ENCODE assay signal across 15 mouse cellular contexts in the genomic region with DNA sequence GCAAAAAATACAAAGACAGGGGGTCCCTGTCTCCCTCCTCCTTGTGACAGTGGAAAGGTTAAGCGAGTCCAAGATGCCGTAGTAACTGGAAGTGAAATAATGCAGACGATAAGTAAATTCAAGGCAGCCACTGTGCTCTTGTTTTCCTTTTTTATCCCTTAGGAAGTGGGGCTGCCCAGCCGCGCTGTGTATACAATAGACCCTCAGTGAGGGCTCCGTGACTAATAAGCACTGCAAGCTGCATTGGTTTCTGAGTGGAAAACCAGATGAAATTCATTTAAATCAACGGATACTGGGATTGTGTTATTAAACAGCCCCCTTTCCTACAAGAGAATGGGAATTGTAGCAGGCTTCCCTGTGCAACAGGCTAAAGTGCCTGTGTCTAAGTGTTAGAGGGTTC. TPM values are rescaled to one million over a fixed set of nuclear protein-coding genes. Genes with fewer than 3 reads are reported as not detected.
DNase-seq lines count a peak whose midpoint lies in the region; ATAC-seq and TF ChIP-seq lines count a peak whose summit lies in the region.
"Had no signal": no experiment of that assay in that cellular context is flagged by ENCODE, and none has a peak within 500 bp of the region (broad histone marks: within the 10 kb centered on the region; RNA-seq: fewer than 3 reads in every experiment).

No protein-coding gene starts in this region.

- peak; percentile 79 for DNase-seq in brain, embryonic 14.5 days (ENCODE audit: low read depth)
- DNase-seq in midbrain, embryonic 11.5 days (ENCODE audit: low spot score, missing footprints) = peak; percentile 90
- DNase-seq in lung, postnatal 25 days (ENCODE audit: low spot score) = no peak
- no peak for DNase-seq in gastrocnemius, adult 18-20 months (ENCODE audit: low spot score)
- no peak for DNase-seq in T-cell, adult 2 months (ENCODE audit: low spot score)
- DNase-seq: cerebellum, adult 2 months; layer of hippocampus, postnatal 36 days; liver, postnatal 0 days; thymus, postnatal 4 days had no signal

- no peak for TF ChIP-seq POLR2A in brain, embryonic 14.5 days (IDR thresholded peaks at IDR 0.05; ENCODE audit: borderline replicate concordance, extremely low read depth, insufficient read depth, insufficient read length, poor library complexity, severe bottlenecking)

- no peak overlapping the region for H3K4me3 ChIP-seq in embryonic facial prominence, embryonic 12.5 days
- no peak overlapping the region for H3K4me3 ChIP-seq in hindbrain, embryonic 12.5 days
- no peak overlapping the region for H3K4me3 ChIP-seq in midbrain, embryonic 11.5 days (ENCODE audit: low read depth, low read length)
- H3K4me3 ChIP-seq in liver, embryonic 12.5 days = no peak overlapping the region
- H3K4me3 ChIP-seq: erythroblast, embryonic 14.5 days had no signal

- ATAC-seq in embryonic facial prominence, embryonic 12.5 days (ENCODE audit: insufficient number of reproducible peaks, insufficient read depth, low FRiP score, low TSS enrichment) = peak; percentile 61
- ATAC-seq in hindbrain, embryonic 12.5 days (ENCODE audit: low FRiP score) = peak; percentile 75
- peak; percentile 85 for ATAC-seq in midbrain, embryonic 11.5 days (ENCODE audit: low FRiP score)
- ATAC-seq in liver, embryonic 12.5 days = no peak
- ATAC-seq: liver, postnatal 0 days; Patski had no signal

- no peak overlapping the region for H3K9ac ChIP-seq in embryonic facial prominence, embryonic 12.5 days
- H3K9ac ChIP-seq in hindbrain, embryonic 12.5 days = no peak overlapping the region
- 0 out of 2 replicates have a peak overlapping the region, but pooled peaks have one; percentile 36 for H3K9ac ChIP-seq in midbrain, embryonic 11.5 days (ENCODE audit: low read length)
- H3K9ac ChIP-seq in liver, embryonic 12.5 days = no peak overlapping the region
- H3K9ac ChIP-seq: liver, postnatal 0 days had no signal

- TF ChIP-seq CTCF in brain, embryonic 14.5 days (IDR thresholded peaks at IDR 0.05; ENCODE audit: borderline replicate concordance, extremely low read depth, insufficient read depth, insufficient read length) = no peak

- H3K27ac ChIP-seq in embryonic facial prominence, embryonic 12.5 days = 0 out of 2 replicates have a peak overlapping the region, but pooled peaks have one; percentile 5
- H3K27ac ChIP-seq in hindbrain, embryonic 12.5 days = peak overlapping the region; percentile 30; the same call in 1 of the 2 replicates
- no peak overlapping the region; the same call in 1 of the 2 replicates for H3K27ac ChIP-seq in midbrain, embryonic 11.5 days (ENCODE audit: low read depth, low read length)
- no peak overlapping the region for H3K27ac ChIP-seq in liver, embryonic 12.5 days
- H3K27ac ChIP-seq: kidney, postnatal 0 days had no signal

- 15% methylated on average over 7 of the region's 7 CpGs for WGBS in embryonic facial prominence, embryonic 12.5 days
- 13% methylated on average over 7 of the region's 7 CpGs for WGBS in hindbrain, embryonic 12.5 days
- WGBS in midbrain, embryonic 11.5 days = 9% methylated on average over 7 of the region's 7 CpGs
- 79% methylated on average over 7 of the region's 7 CpGs for WGBS in liver, embryonic 12.5 days (ENCODE audit: insufficient replicate concordance)

- no peaks in the 10 kb centered on the region for H3K9me3 ChIP-seq in embryonic facial prominence, embryonic 12.5 days
- H3K9me3 ChIP-seq in hindbrain, embryonic 12.5 days (replicated peaks) = no peaks in the 10 kb centered on the region
- no peaks in the 10 kb centered on the region for H3K9me3 ChIP-seq in midbrain, embryonic 11.5 days (ENCODE audit: control insufficient read depth, low read length)
- H3K9me3 ChIP-seq in liver, embryonic 12.5 days (replicated peaks) = no peaks in the 10 kb centered on the region

- H3K27me3 ChIP-seq in embryonic facial prominence, embryonic 12.5 days = no peaks in the 10 kb centered on the region
- H3K27me3 ChIP-seq in hindbrain, embryonic 12.5 days = no peaks in the 10 kb centered on the region
- H3K27me3 ChIP-seq in midbrain, embryonic 11.5 days (ENCODE audit: control insufficient read depth, insufficient read depth, low read length) = no peaks in the 10 kb centered on the region
- H3K27me3 ChIP-seq in liver, embryonic 12.5 days (replicated peaks) = no peaks in the 10 kb centered on the region
- H3K27me3 ChIP-seq: Patski had no signal

- H3K4me2 ChIP-seq in embryonic facial prominence, embryonic 12.5 days (replicated peaks) = no peak overlapping the region
- H3K4me2 ChIP-seq in hindbrain, embryonic 12.5 days (replicated peaks) = peak overlapping the region; percentile 3; the same call in 1 of the 2 replicates
- peak overlapping the region; percentile 23; the same call in 1 of the 2 replicates for H3K4me2 ChIP-seq in midbrain, embryonic 11.5 days
- H3K4me2 ChIP-seq in liver, embryonic 12.5 days = no peak overlapping the region

- peaks cover 16% of the 10 kb centered on the region for H3K4me1 ChIP-seq in embryonic facial prominence, embryonic 12.5 days
- peaks cover 13% of the 10 kb centered on the region for H3K4me1 ChIP-seq in hindbrain, embryonic 12.5 days
- peaks cover 7% of the 10 kb centered on the region; the same call in 1 of the 2 replicates for H3K4me1 ChIP-seq in midbrain, embryonic 11.5 days (ENCODE audit: control insufficient read depth, insufficient read depth, low read length)
- H3K4me1 ChIP-seq in liver, embryonic 12.5 days = no peaks in the 10 kb centered on the region

- H3K36me3 ChIP-seq in embryonic facial prominence, embryonic 12.5 days = peaks cover 4% of the 10 kb centered on the region; the same call in 1 of the 2 replicates
- H3K36me3 ChIP-seq in hindbrain, embryonic 12.5 days = no peaks in the 10 kb centered on the region
- H3K36me3 ChIP-seq in midbrain, embryonic 11.5 days (ENCODE audit: control insufficient read depth, insufficient read depth, low read length) = no peaks in the 10 kb centered on the region
- H3K36me3 ChIP-seq in liver, embryonic 12.5 days = no peaks in the 10 kb centered on the region

RNA-seq across cellular contexts. Expression of a gene that starts 14.7 kb away (rescaled TPM):
- 4.1 and 4.2 TPM in 2 replicates for polyA plus RNA-seq in brain, embryonic 14.5 days (2012; rRNA removed)
- polyA plus RNA-seq in embryonic facial prominence, embryonic 12.5 days (2016; fragmentation: Nextera tagmentation; extraction: Ambion mirVana) = 34.9 and 36.7 TPM in 2 replicates
- polyA plus RNA-seq in hindbrain, embryonic 12.5 days (2016; fragmentation: Nextera tagmentation; extraction: Ambion mirVana) = 11.3 and 12.0 TPM in 2 replicates
- 5.5 and 6.2 TPM in 2 replicates for polyA plus RNA-seq in midbrain, embryonic 11.5 days (2014; fragmentation: Nextera tagmentation; extraction: Ambion mirVana)
- polyA plus RNA-seq in liver, embryonic 12.5 days (2016; fragmentation: Nextera tagmentation; extraction: Ambion mirVana) = 7.4 and 8.6 TPM in 2 replicates
- 1 to 10 TPM; 6.5 to 8.6 TPM for total RNA-seq in gastrocnemius, adult 18-20 months (2021)

Comparison
In these comparisons a context has a peak if more than half of its experiments do, and no peak if none do; other contexts are left out.
1. DNase-seq: peak in brain, embryonic 14.5 days (single experiment) and midbrain, embryonic 11.5 days (single experiment); none in lung, postnatal 25 days (single experiment), gastrocnemius, adult 18-20 months (single experiment) and T-cell, adult 2 months (single experiment).
2. H3K27ac ChIP-seq: peak in embryonic facial prominence, embryonic 12.5 days (single experiment) and hindbrain, embryonic 12.5 days (single experiment); none in midbrain, embryonic 11.5 days (single experiment) and liver, embryonic 12.5 days (single experiment).
3. H3K4me2 ChIP-seq: peak in hindbrain, embryonic 12.5 days (single experiment) and midbrain, embryonic 11.5 days (single experiment); none in embryonic facial prominence, embryonic 12.5 days (single experiment) and liver, embryonic 12.5 days (single experiment).